Comparison of ENCODE assay signal across 17 mouse cellular contexts in genomic region chr1:120706011-120706410, GRCm38 (mm10).
"Had no signal": no experiment of that assay in that cellular context is flagged by ENCODE, and none has a peak within 500 bp of the region (broad histone marks: within the 10 kb centered on the region; RNA-seq: fewer than 3 reads in every experiment).

No protein-coding gene starts in this region.

- H3K4me1 ChIP-seq: midbrain, embryonic 10.5 days; midbrain, embryonic 13.5 days; midbrain, embryonic 15.5 days; neural tube, embryonic 13.5 days; neural tube, embryonic 15.5 days had no signal

- H3K36me3 ChIP-seq: midbrain, embryonic 10.5 days; midbrain, embryonic 13.5 days; midbrain, embryonic 15.5 days; neural tube, embryonic 13.5 days; neural tube, embryonic 15.5 days had no signal

- H3K9ac ChIP-seq: liver, embryonic 14.5 days; lung, embryonic 14.5 days; midbrain, embryonic 13.5 days; midbrain, embryonic 15.5 days; neural tube, embryonic 13.5 days; neural tube, embryonic 15.5 days had no signal

- H3K27ac ChIP-seq: liver, embryonic 14.5 days; midbrain, embryonic 10.5 days; midbrain, embryonic 13.5 days; midbrain, embryonic 15.5 days; neural tube, embryonic 13.5 days; neural tube, embryonic 15.5 days had no signal

- H3K9me3 ChIP-seq: midbrain, embryonic 10.5 days; midbrain, embryonic 13.5 days; midbrain, embryonic 15.5 days; neural tube, embryonic 13.5 days; neural tube, embryonic 15.5 days had no signal

- ATAC-seq: midbrain, embryonic 13.5 days; midbrain, embryonic 15.5 days had no signal

- H3K27me3 ChIP-seq: midbrain, embryonic 13.5 days; midbrain, embryonic 15.5 days; neural tube, embryonic 13.5 days; neural tube, embryonic 15.5 days had no signal

- H3K4me2 ChIP-seq: lung, embryonic 14.5 days; midbrain, embryonic 13.5 days; midbrain, embryonic 15.5 days; neural tube, embryonic 13.5 days; neural tube, embryonic 15.5 days had no signal

- DNase-seq: lung, adult 18-20 months; lung, embryonic 14.5 days; lung, postnatal 10 days; lung, postnatal 4 days; right cerebral cortex, adult 18-20 months; right cerebral cortex, postnatal 25 days; right cerebral cortex, postnatal 4 days; spleen, adult 18-20 months; thymus, postnatal 14 days; thymus, postnatal 36 days had no signal

- H3K4me3 ChIP-seq: midbrain, embryonic 10.5 days; midbrain, embryonic 13.5 days; midbrain, embryonic 15.5 days; myocyte; neural tube, embryonic 13.5 days; neural tube, embryonic 15.5 days had no signal
